Mouse (Mus musculus) thymus, adult 2 months (tissue): ENCODE results near the gene Cdc14b. TPM values are rescaled to one million over a fixed set of nuclear protein-coding genes. Genes with fewer than 3 reads are reported as not detected.
A peak's percentile ranks its signal among the peaks of the same experiment; 100 is the strongest.

Experiments
- DNase-seq: peaks from one replicate; pipeline ENCODE4 v3.0.0; 2021
- H3K27ac ChIP-seq: fragments of 200-500 bp; 2 replicates; pipeline ENCODE4 v1.5.1; 2012; ENCODE audit warnings: low read length, control low read depth; ENCODE audit not compliant: control insufficient read depth, insufficient read depth
- H3K27me3 ChIP-seq: fragments of 200-500 bp; 2 replicates; pipeline ENCODE4 v1.6.1; 2012; ENCODE audit warnings: mild to moderate bottlenecking, low read length, moderate library complexity, mixed read lengths; ENCODE audit not compliant: control insufficient read depth, insufficient read depth
- H3K36me3 ChIP-seq: fragments of 200-500 bp; 2 replicates; pipeline ENCODE4 v1.6.1; 2012; ENCODE audit warnings: mild to moderate bottlenecking, low read length, moderate library complexity; ENCODE audit not compliant: control insufficient read depth, insufficient read depth
- H3K4me1 ChIP-seq: fragments of 200-500 bp; replicated peaks from 2 replicates; pipeline ENCODE4 v1.6.1; 2012; ENCODE audit warnings: low read length; ENCODE audit not compliant: control insufficient read depth, insufficient read depth
- H3K4me3 ChIP-seq: fragments of 200-500 bp; 2 replicates; pipeline ENCODE4 v1.5.1; 2012; ENCODE audit warnings: mild to moderate bottlenecking, low read length, control low read depth, moderate library complexity; ENCODE audit not compliant: control insufficient read depth, insufficient read depth
- CTCF ChIP-seq: fragments of 200-500 bp; IDR thresholded peaks from 2 replicates; pipeline ENCODE4 v1.5.1; 2012; ENCODE audit warnings: mild to moderate bottlenecking, control low read depth, low read length, moderate library complexity, borderline replicate concordance; ENCODE audit not compliant: control insufficient read depth, poor library complexity, insufficient read depth; ENCODE audit errors: extremely low read depth
- POLR2A ChIP-seq: fragments of 200-500 bp; IDR thresholded peaks from 2 replicates; pipeline ENCODE4 v1.6.1; 2012; ENCODE audit warnings: mild to moderate bottlenecking, low read length, control low read depth, moderate library complexity; ENCODE audit not compliant: control insufficient read depth, poor library complexity, insufficient read depth; ENCODE audit errors: extremely low read depth
- WGBS: fragments of 180-500 bp; shearing (Covaris S2); methylation state at CpG from one replicate; pipeline ENCODE4 v1.1.7; 2018; 5-methylcytosine and 5-hydroxymethylcytosine counted together
- polyA plus RNA-seq: library from polyadenylated mRNA; depleted of rRNA; stranded (reverse); fragments of >200 nt; gene quantifications from 2 replicates; pipeline ENCODE4 v1.2.3, GENCODE M21; 2012

Gene Cdc14b
- polyA plus RNA-seq, 1 experiment: 3.2 TPM

DNA sequence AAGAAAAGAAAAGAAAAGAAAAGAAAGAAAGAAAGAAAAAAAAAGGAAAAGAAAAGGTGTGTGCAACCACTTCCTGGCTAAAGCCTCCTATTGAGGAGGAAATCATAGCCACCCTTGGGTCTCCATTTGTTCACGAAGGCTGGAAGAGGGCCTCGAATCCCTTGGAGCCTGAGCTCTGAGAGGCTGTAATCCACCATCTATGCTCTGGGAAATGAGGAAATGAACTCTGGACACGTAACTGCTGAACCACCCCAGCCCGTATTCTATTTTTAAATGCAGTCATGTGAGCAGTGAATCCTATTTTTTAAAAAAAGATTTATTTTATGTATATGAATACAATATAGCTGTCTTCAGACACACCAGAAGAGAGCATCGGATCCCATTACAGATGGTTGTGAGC lies 5.8 kb upstream of the Cdc14b start:
- no peaks in the 10 kb centered on the region for H3K27me3 ChIP-seq
- no peak overlapping the region for H3K4me3 ChIP-seq
- H3K27ac ChIP-seq: no peak overlapping the region
- TF ChIP-seq POLR2A (no peak), CTCF (no peak)
- DNase-seq: no peak
- H3K4me1 ChIP-seq: 0 out of 2 replicates have a peak, but pooled peaks cover 2% of the 10 kb centered on the region
- WGBS: 75% methylated on average over 5 of the region's 5 CpGs
- no peaks in the 10 kb centered on the region for H3K36me3 ChIP-seq

- H3K4me1 ChIP-seq: peaks cover 16% of the 10 kb centered on the region
- no peak for DNase-seq
- 34% methylated on average over 9 of the region's 9 CpGs for WGBS
- TF ChIP-seq CTCF (no peak), POLR2A (no peak)
- no peaks in the 10 kb centered on the region for H3K36me3 ChIP-seq
- peaks cover 17% of the 10 kb centered on the region; the same call in 1 of the 2 replicates for H3K27me3 ChIP-seq
- no peak overlapping the region for H3K4me3 ChIP-seq
- H3K27ac ChIP-seq: no peak overlapping the region
These were observed 651 bp upstream of the Cdc14b start for GRCm38 (mm10) chr13:64275754-64276127.

GRCm38 (mm10) chr13:64273891-64274844 lies 922 bp downstream of the Cdc14b start:
- H3K36me3 ChIP-seq: no peaks in the 10 kb centered on the region
- no peak overlapping the region for H3K27ac ChIP-seq
- peaks cover 16% of the 10 kb centered on the region for H3K4me1 ChIP-seq
- H3K4me3 ChIP-seq: peak overlapping the region; percentile 45
- peaks cover 17% of the 10 kb centered on the region; the same call in 1 of the 2 replicates for H3K27me3 ChIP-seq
- no peak for TF ChIP-seq POLR2A
- TF ChIP-seq CTCF: no peak
- peak; percentile 24 for DNase-seq
- 1% methylated on average over 91 of the region's 95 CpGs for WGBS

DNA sequence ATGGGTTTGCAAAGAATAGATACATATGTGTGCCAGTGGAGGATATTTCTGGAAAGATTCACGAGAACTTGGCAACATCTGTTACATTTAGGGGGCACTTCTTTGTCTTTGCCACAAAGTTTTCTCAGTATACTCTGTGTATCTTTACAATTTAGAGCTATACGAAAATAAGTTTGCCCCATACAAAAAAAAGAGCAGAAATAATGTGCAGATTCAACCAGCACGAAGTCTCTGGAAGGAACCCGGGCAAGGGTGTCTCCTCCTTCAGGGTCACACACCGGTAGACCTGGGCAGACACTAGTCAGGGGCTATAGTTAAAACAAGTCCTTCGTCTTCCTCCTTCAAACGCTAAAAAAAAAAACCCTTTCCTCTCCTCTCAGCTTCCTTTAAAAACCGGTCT lies 1.7 kb downstream of the Cdc14b start:
- Histone ChIP-seq H3K36me3 (no peaks in the 10 kb centered on the region), H3K27me3 (peaks cover 17% of the 10 kb centered on the region; the same call in 1 of the 2 replicates), H3K4me1 (peaks cover 16% of the 10 kb centered on the region), H3K4me3 (no peak overlapping the region), H3K27ac (no peak overlapping the region)
- no peak for TF ChIP-seq POLR2A
- no peak for TF ChIP-seq CTCF
- DNase-seq: no peak
- 37% methylated on average over 8 of the region's 8 CpGs for WGBS

- Histone ChIP-seq H3K36me3 (no peaks in the 10 kb centered on the region), H3K27me3 (peaks cover 3% of the 10 kb centered on the region; the same call in 1 of the 2 replicates), H3K4me3 (no peak overlapping the region), H3K4me1 (no peaks in the 10 kb centered on the region), H3K27ac (no peak overlapping the region)
- no peak for DNase-seq
- no peak for TF ChIP-seq POLR2A
- 97% methylated on average over 4 of the region's 4 CpGs for whole genome bisulfite sequencing
These were observed 6.7 kb downstream of the Cdc14b start for GRCm38 (mm10) chr13:64268384-64268783.

- H3K36me3 ChIP-seq: no peaks in the 10 kb centered on the region
- no peak for TF ChIP-seq POLR2A
- TF ChIP-seq CTCF: no peak
- no peaks in the 10 kb centered on the region for H3K27me3 ChIP-seq
- H3K4me1 ChIP-seq: no peaks in the 10 kb centered on the region
- DNase-seq: no peak
- no peak overlapping the region for H3K27ac ChIP-seq
- 88% methylated on average over 9 of the region's 9 CpGs for WGBS
- H3K4me3 ChIP-seq: no peak overlapping the region
These were observed 7.9 kb downstream of the Cdc14b start for GRCm38 (mm10) chr13:64267151-64267550.

GRCm38 (mm10) chr13:64264586-64264985 lies 10.5 kb downstream of the Cdc14b start:
- H3K4me3 ChIP-seq: no peak overlapping the region
- no peaks in the 10 kb centered on the region for H3K36me3 ChIP-seq
- no peaks in the 10 kb centered on the region for H3K4me1 ChIP-seq
- DNase-seq: no peak
- WGBS: 91% methylated on average over 6 of the region's 6 CpGs
- no peaks in the 10 kb centered on the region for H3K27me3 ChIP-seq
- H3K27ac ChIP-seq: no peak overlapping the region
- TF ChIP-seq POLR2A (no peak), CTCF (no peak)
